12 mouse cellular contexts compared by ENCODE assay signal in genomic region chr4:32522013-32522412, GRCm38 (mm10).
DNase-seq lines count a peak whose midpoint lies in the region; ATAC-seq and TF ChIP-seq lines count a peak whose summit lies in the region.
"Had no signal": no experiment of that assay in that cellular context is flagged by ENCODE, and none has a peak within 500 bp of the region (broad histone marks: within the 10 kb centered on the region; RNA-seq: fewer than 3 reads in every experiment).

No protein-coding gene starts in this region.

- H3K9me3 ChIP-seq in heart, embryonic 15.5 days (replicated peaks) = no peaks in the 10 kb centered on the region
- H3K9me3 ChIP-seq in neural tube, embryonic 15.5 days (replicated peaks) = no peaks in the 10 kb centered on the region
- no peaks in the 10 kb centered on the region for H3K9me3 ChIP-seq in hindbrain, embryonic 14.5 days (ENCODE audit: control insufficient read depth, low read length)
- no peaks in the 10 kb centered on the region for H3K9me3 ChIP-seq in stomach, postnatal 0 days (ENCODE audit: control insufficient read depth, low read length)
- no peaks in the 10 kb centered on the region for H3K9me3 ChIP-seq in kidney, embryonic 14.5 days (ENCODE audit: control insufficient read depth, low read length)

- peak overlapping the region; percentile 43 for H3K27ac ChIP-seq in heart, embryonic 15.5 days
- no peak overlapping the region for H3K27ac ChIP-seq in neural tube, embryonic 15.5 days (replicated peaks)
- peak overlapping the region; percentile 40 for H3K27ac ChIP-seq in hindbrain, embryonic 14.5 days
- 0 out of 2 replicates have a peak overlapping the region, but pooled peaks have one; percentile 50 for H3K27ac ChIP-seq in stomach, postnatal 0 days (replicated peaks)
- H3K27ac ChIP-seq in kidney, embryonic 14.5 days (ENCODE audit: low read depth, low read length) = no peak overlapping the region

- H3K4me3 ChIP-seq in heart, embryonic 15.5 days = no peak overlapping the region
- H3K4me3 ChIP-seq in neural tube, embryonic 15.5 days (replicated peaks) = no peak overlapping the region
- no peak overlapping the region for H3K4me3 ChIP-seq in hindbrain, embryonic 14.5 days (replicated peaks; ENCODE audit: low read length)
- H3K4me3 ChIP-seq in stomach, postnatal 0 days (ENCODE audit: low read depth, low read length) = no peak overlapping the region
- no peak overlapping the region for H3K4me3 ChIP-seq in kidney, embryonic 14.5 days (ENCODE audit: low read length)
- H3K4me3 ChIP-seq: myocyte had no signal

- H3K9ac ChIP-seq in heart, embryonic 15.5 days = no peak overlapping the region
- 0 out of 2 replicates have a peak overlapping the region, but pooled peaks have one; percentile 2 for H3K9ac ChIP-seq in neural tube, embryonic 15.5 days (replicated peaks)
- H3K9ac ChIP-seq in hindbrain, embryonic 14.5 days = no peak overlapping the region
- no peak overlapping the region for H3K9ac ChIP-seq in stomach, postnatal 0 days (ENCODE audit: low read length)
- H3K9ac ChIP-seq in kidney, embryonic 14.5 days (ENCODE audit: low read depth, low read length) = no peak overlapping the region

- H3K4me2 ChIP-seq in heart, embryonic 15.5 days = no peak overlapping the region
- H3K4me2 ChIP-seq in neural tube, embryonic 15.5 days = no peak overlapping the region
- H3K4me2 ChIP-seq in hindbrain, embryonic 14.5 days (replicated peaks) = no peak overlapping the region
- H3K4me2 ChIP-seq in stomach, postnatal 0 days (replicated peaks; ENCODE audit: low read depth) = no peak overlapping the region
- H3K4me2 ChIP-seq in kidney, embryonic 14.5 days (replicated peaks; ENCODE audit: low read depth, low read length) = no peak overlapping the region
- H3K4me2 ChIP-seq: liver, embryonic 11.5 days had no signal

- TF ChIP-seq EP300 in stomach, postnatal 0 days (optimal IDR thresholded peaks at IDR 0.05) = no peak

- no peaks in the 10 kb centered on the region for H3K36me3 ChIP-seq in heart, embryonic 15.5 days
- no peaks in the 10 kb centered on the region for H3K36me3 ChIP-seq in neural tube, embryonic 15.5 days
- no peaks in the 10 kb centered on the region for H3K36me3 ChIP-seq in hindbrain, embryonic 14.5 days (replicated peaks; ENCODE audit: control insufficient read depth, insufficient read depth)
- no peaks in the 10 kb centered on the region for H3K36me3 ChIP-seq in stomach, postnatal 0 days (ENCODE audit: control insufficient read depth, insufficient read depth, low read length)
- H3K36me3 ChIP-seq in kidney, embryonic 14.5 days (ENCODE audit: control insufficient read depth, insufficient read depth, low read length) = no peaks in the 10 kb centered on the region

- no peak for ATAC-seq in heart, embryonic 15.5 days (replicated peaks; ENCODE audit: insufficient number of reproducible peaks, insufficient read depth, low FRiP score, low read depth)
- no peak for ATAC-seq in neural tube, embryonic 15.5 days (ENCODE audit: low FRiP score)
- no peak for ATAC-seq in hindbrain, embryonic 14.5 days (ENCODE audit: low FRiP score)
- 0 out of 2 replicates have a peak, but pooled peaks have one; percentile 45 for ATAC-seq in stomach, postnatal 0 days (ENCODE audit: low FRiP score, low TSS enrichment)
- ATAC-seq in kidney, embryonic 14.5 days (ENCODE audit: low FRiP score, low TSS enrichment) = no peak
- ATAC-seq: intestine, postnatal 0 days had no signal

- WGBS in heart, embryonic 15.5 days = 35% methylated on average over 2 of the region's 2 CpGs
- WGBS in neural tube, embryonic 15.5 days = 58% methylated on average over 2 of the region's 2 CpGs
- whole genome bisulfite sequencing in hindbrain, embryonic 14.5 days = 49% methylated on average over 2 of the region's 2 CpGs
- WGBS in stomach, postnatal 0 days = 37% methylated on average over 2 of the region's 2 CpGs
- WGBS in kidney, embryonic 14.5 days = 76% methylated on average over 2 of the region's 2 CpGs

- peaks cover 61% of the 10 kb centered on the region for H3K4me1 ChIP-seq in heart, embryonic 15.5 days (replicated peaks)
- H3K4me1 ChIP-seq in neural tube, embryonic 15.5 days = peaks cover 46% of the 10 kb centered on the region
- peaks cover 40% of the 10 kb centered on the region for H3K4me1 ChIP-seq in hindbrain, embryonic 14.5 days (replicated peaks; ENCODE audit: control insufficient read depth, insufficient read depth, low read length)
- H3K4me1 ChIP-seq in stomach, postnatal 0 days (replicated peaks; ENCODE audit: control insufficient read depth, insufficient read depth) = peaks cover 12% of the 10 kb centered on the region
- H3K4me1 ChIP-seq in kidney, embryonic 14.5 days (ENCODE audit: control insufficient read depth, insufficient read depth, low read length) = peaks cover 11% of the 10 kb centered on the region; the same call in 1 of the 2 replicates

- DNase-seq in heart, adult 8-10 months (ENCODE audit: low spot score) = no peak
- no peak for DNase-seq in neural tube, embryonic 10.5 days (ENCODE audit: extremely low spot score, low spot score)
- DNase-seq in hindbrain, embryonic 14.5 days (ENCODE audit: low spot score) = no peak
- no peak for DNase-seq in stomach, postnatal 0 days (ENCODE audit: low spot score)
- DNase-seq: cerebellum, adult 2 months had no signal

- no peaks in the 10 kb centered on the region for H3K27me3 ChIP-seq in heart, embryonic 15.5 days
- no peaks in the 10 kb centered on the region for H3K27me3 ChIP-seq in neural tube, embryonic 15.5 days (replicated peaks)
- H3K27me3 ChIP-seq in hindbrain, embryonic 14.5 days (ENCODE audit: control insufficient read depth, insufficient read depth, low read length) = no peaks in the 10 kb centered on the region
- H3K27me3 ChIP-seq in stomach, postnatal 0 days (ENCODE audit: control insufficient read depth, insufficient read depth, low read length) = no peaks in the 10 kb centered on the region
- no peaks in the 10 kb centered on the region for H3K27me3 ChIP-seq in kidney, embryonic 14.5 days (ENCODE audit: control insufficient read depth, insufficient read depth, low read length)
- H3K27me3 ChIP-seq: CH12.LX had no signal

- no peak for TF ChIP-seq CTCF in stomach, postnatal 0 days (IDR thresholded peaks at IDR 0.05; ENCODE audit: low read depth)

Comparison
In these comparisons a context has a peak if more than half of its experiments do, and no peak if none do; other contexts are left out.
1. H3K27ac ChIP-seq: peak in heart, embryonic 15.5 days (single experiment), hindbrain, embryonic 14.5 days (single experiment) and stomach, postnatal 0 days (single experiment); none in neural tube, embryonic 15.5 days (single experiment) and kidney, embryonic 14.5 days (single experiment).